Mouse (Mus musculus) liver, embryonic 14.5 days (tissue): ENCODE results near the gene Upp2.

Experiments
- CTCF ChIP-seq: IDR thresholded peaks from 2 replicates; pipeline ENCODE4 v1.5.1; 2016; ENCODE audit warnings: antibody characterized with exemption, low read depth, control low read depth
- EP300 ChIP-seq: IDR thresholded peaks from 2 replicates; pipeline ENCODE4 v1.6.1; 2016; ENCODE audit warnings: antibody characterized with exemption, low read depth

DNA sequence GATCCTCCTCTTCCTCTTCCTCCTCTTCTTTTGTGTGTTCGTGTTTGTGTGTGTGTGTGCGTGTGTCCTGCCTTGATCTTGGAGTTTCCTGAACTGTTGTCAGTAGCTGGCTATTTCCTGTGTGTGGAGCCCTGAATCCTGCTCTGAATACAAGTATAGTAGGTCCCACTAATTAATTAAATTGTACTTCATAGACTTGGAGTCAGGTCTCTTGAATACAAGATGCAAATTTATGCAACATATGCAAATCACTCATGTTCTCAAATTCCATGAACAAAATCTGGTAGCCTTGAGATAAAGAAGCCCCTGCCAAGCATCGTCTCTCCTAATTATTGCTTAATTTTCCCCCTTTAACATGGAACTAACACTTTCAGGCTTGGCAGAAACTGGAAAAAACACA, 36.3 kb downstream of the Upp2 start:
- TF ChIP-seq EP300, result no peak
- TF ChIP-seq CTCF, result no peak
